Mouse (Mus musculus): Measurements from ENCODE around the gene Aco2. TPM values are rescaled to one million over a fixed set of nuclear protein-coding genes. Genes with fewer than 3 reads are reported as not detected.
A peak's percentile ranks its signal among the peaks of the same experiment; 100 is the strongest.

The Aco2 gene
- polyA plus RNA-seq, 2 experiments = 127 to 158 TPM

- no peaks in the 10 kb centered on the region for H3K27me3 ChIP-seq (ENCODE audit: control insufficient read depth, insufficient read depth, low read length)
- H3K9ac ChIP-seq (ENCODE audit: low read depth, low read length, severe bottlenecking) = peak overlapping the region; percentile 69
- ATAC-seq (ENCODE audit: low FRiP score, low read depth) (no peak), DNase-seq (ENCODE audit: low spot score) (no peak)
- H3K4me2 ChIP-seq (replicated peaks; ENCODE audit: low read depth, low read length, severe bottlenecking) = peak overlapping the region; percentile 95
- H3K9me3 ChIP-seq (ENCODE audit: control insufficient read depth, low read length) = no peaks in the 10 kb centered on the region
- no peaks in the 10 kb centered on the region for H3K36me3 ChIP-seq (ENCODE audit: control insufficient read depth, insufficient read depth, low read length)
- peaks cover 9% of the 10 kb centered on the region for H3K4me1 ChIP-seq (ENCODE audit: control insufficient read depth, insufficient read depth, low read length)
- H3K4me3 ChIP-seq (replicated peaks; ENCODE audit: low read length) = peak overlapping the region; percentile 74
- WGBS = 89% methylated on average over 11 of the region's 11 CpGs
- no peak overlapping the region for H3K27ac ChIP-seq (replicated peaks; ENCODE audit: low read depth, low read length)
- no peak for TF ChIP-seq POLR2A (IDR thresholded peaks at IDR 0.05; ENCODE audit: borderline replicate concordance, extremely low read depth, insufficient read depth, insufficient read length)
Observed at GRCm38 (mm10) chr15:81924933-81925332, 52.8 kb downstream of the Aco2 start.

GRCm38 (mm10) chr15:81925760-81926445, 53.8 kb downstream of the Aco2 start, which contains the start of gene Polr3h:
TSS of gene Polr3h (minus strand) at chr15:81926240.
- ATAC-seq (ENCODE audit: low FRiP score, low read depth) (peak; percentile 96), DNase-seq (ENCODE audit: low spot score) (peak; percentile 96)
- H3K4me1 ChIP-seq (ENCODE audit: control insufficient read depth, insufficient read depth, low read length) = peaks cover 9% of the 10 kb centered on the region
- H3K9ac ChIP-seq (ENCODE audit: low read depth, low read length, severe bottlenecking) = peak within 1 kb of the TSS; percentile 69
- no peaks in the 10 kb centered on the region for H3K27me3 ChIP-seq (ENCODE audit: control insufficient read depth, insufficient read depth, low read length)
- H3K36me3 ChIP-seq (ENCODE audit: control insufficient read depth, insufficient read depth, low read length) = no peaks in the 10 kb centered on the region
- H3K27ac ChIP-seq (replicated peaks; ENCODE audit: low read depth, low read length) = peak within 1 kb of the TSS; percentile 61
- TF ChIP-seq POLR2A (IDR thresholded peaks at IDR 0.05; ENCODE audit: borderline replicate concordance, extremely low read depth, insufficient read depth, insufficient read length) = 0 out of 2 replicates have a peak, but pooled peaks have one; percentile 23
- peak within 1 kb of the TSS; percentile 95 for H3K4me2 ChIP-seq (replicated peaks; ENCODE audit: low read depth, low read length, severe bottlenecking)
- WGBS = 0% methylated on average over 49 of the region's 54 CpGs
- H3K4me3 ChIP-seq (replicated peaks; ENCODE audit: low read length) = peak within 1 kb of the TSS; percentile 74
- H3K9me3 ChIP-seq (ENCODE audit: control insufficient read depth, low read length) = no peaks in the 10 kb centered on the region

- Histone ChIP-seq H3K9ac (ENCODE audit: low read depth, low read length, severe bottlenecking) (no peak overlapping the region), H3K4me1 (ENCODE audit: control insufficient read depth, insufficient read depth, low read length) (peaks cover 9% of the 10 kb centered on the region), H3K4me2 (replicated peaks; ENCODE audit: low read depth, low read length, severe bottlenecking) (peak overlapping the region; percentile 95), H3K27ac (replicated peaks; ENCODE audit: low read depth, low read length) (peak overlapping the region; percentile 61), H3K27me3 (ENCODE audit: control insufficient read depth, insufficient read depth, low read length) (no peaks in the 10 kb centered on the region), H3K4me3 (replicated peaks; ENCODE audit: low read length) (peak overlapping the region; percentile 74), H3K9me3 (ENCODE audit: control insufficient read depth, low read length) (no peaks in the 10 kb centered on the region), H3K36me3 (ENCODE audit: control insufficient read depth, insufficient read depth, low read length) (no peaks in the 10 kb centered on the region)
- ATAC-seq (ENCODE audit: low FRiP score, low read depth) (no peak), DNase-seq (ENCODE audit: low spot score) (no peak)
- no peak for TF ChIP-seq POLR2A (IDR thresholded peaks at IDR 0.05; ENCODE audit: borderline replicate concordance, extremely low read depth, insufficient read depth, insufficient read length)
- WGBS = 34% methylated on average over 9 of the region's 9 CpGs
Observed at GRCm38 (mm10) chr15:81926446-81926822, 54.3 kb downstream of the Aco2 start.

GRCm38 (mm10) chr15:81927741-81928140, 55.6 kb downstream of the Aco2 start:
- H3K4me1 ChIP-seq (ENCODE audit: control insufficient read depth, insufficient read depth, low read length) = peaks cover 9% of the 10 kb centered on the region
- WGBS = 61% methylated on average over 4 of the region's 4 CpGs
- H3K27me3 ChIP-seq (ENCODE audit: control insufficient read depth, insufficient read depth, low read length) = no peaks in the 10 kb centered on the region
- H3K36me3 ChIP-seq (ENCODE audit: control insufficient read depth, insufficient read depth, low read length) = no peaks in the 10 kb centered on the region
- no peak overlapping the region for H3K9ac ChIP-seq (ENCODE audit: low read depth, low read length, severe bottlenecking)
- H3K4me2 ChIP-seq (replicated peaks; ENCODE audit: low read depth, low read length, severe bottlenecking) = no peak overlapping the region
- no peak for TF ChIP-seq POLR2A (IDR thresholded peaks at IDR 0.05; ENCODE audit: borderline replicate concordance, extremely low read depth, insufficient read depth, insufficient read length)
- DNase-seq (ENCODE audit: low spot score) (no peak), ATAC-seq (ENCODE audit: low FRiP score, low read depth) (no peak)
- no peak overlapping the region for H3K27ac ChIP-seq (replicated peaks; ENCODE audit: low read depth, low read length)
- no peaks in the 10 kb centered on the region for H3K9me3 ChIP-seq (ENCODE audit: control insufficient read depth, low read length)
- H3K4me3 ChIP-seq (replicated peaks; ENCODE audit: low read length) = no peak overlapping the region

- Histone ChIP-seq H3K4me1 (ENCODE audit: control insufficient read depth, insufficient read depth, low read length) (peaks cover 9% of the 10 kb centered on the region), H3K9me3 (ENCODE audit: control insufficient read depth, low read length) (no peaks in the 10 kb centered on the region), H3K9ac (ENCODE audit: low read depth, low read length, severe bottlenecking) (no peak overlapping the region), H3K27ac (replicated peaks; ENCODE audit: low read depth, low read length) (no peak overlapping the region), H3K36me3 (ENCODE audit: control insufficient read depth, insufficient read depth, low read length) (no peaks in the 10 kb centered on the region), H3K4me3 (replicated peaks; ENCODE audit: low read length) (no peak overlapping the region), H3K27me3 (ENCODE audit: control insufficient read depth, insufficient read depth, low read length) (no peaks in the 10 kb centered on the region), H3K4me2 (replicated peaks; ENCODE audit: low read depth, low read length, severe bottlenecking) (no peak overlapping the region)
- TF ChIP-seq POLR2A (IDR thresholded peaks at IDR 0.05; ENCODE audit: borderline replicate concordance, extremely low read depth, insufficient read depth, insufficient read length) = no peak
- WGBS = 76% methylated on average over 11 of the region's 11 CpGs
- ATAC-seq (ENCODE audit: low FRiP score, low read depth) (no peak), DNase-seq (ENCODE audit: low spot score) (peak; percentile 40)
Observed at GRCm38 (mm10) chr15:81928277-81928676, 56.2 kb downstream of the Aco2 start.
